Mouse (Mus musculus): ENCODE results near the gene Phtf2. TPM values are rescaled to one million over a fixed set of nuclear protein-coding genes. Genes with fewer than 3 reads are reported as not detected.
"Not testable (repeated sequence)": the region's sequence is repeated elsewhere in the genome, so short reads cannot be mapped to it uniquely, and the experiment has no call there.

Phtf2 gene
- total RNA-seq, 4 experiments from 2014 or later: 14.1 to 16.6 (median 15.0) TPM

- no peak for DNase-seq (ENCODE audit: low spot score in 2 of 2)
Measured at GRCm38 (mm10) chr5:20865193-20865755, 16.6 kb downstream of the Phtf2 start.

- no peak for DNase-seq (ENCODE audit: low spot score in 2 of 2)
Measured at GRCm38 (mm10) chr5:20864216-20864969, 17.5 kb downstream of the Phtf2 start.

- DNase-seq (ENCODE audit: low spot score in 2 of 2): no peak
Measured at GRCm38 (mm10) chr5:20861901-20862300, 20.0 kb downstream of the Phtf2 start.

- DNase-seq (ENCODE audit: low spot score in 2 of 2): no peak
Measured at GRCm38 (mm10) chr5:20860565-20860964, 21.4 kb downstream of the Phtf2 start.

DNA sequence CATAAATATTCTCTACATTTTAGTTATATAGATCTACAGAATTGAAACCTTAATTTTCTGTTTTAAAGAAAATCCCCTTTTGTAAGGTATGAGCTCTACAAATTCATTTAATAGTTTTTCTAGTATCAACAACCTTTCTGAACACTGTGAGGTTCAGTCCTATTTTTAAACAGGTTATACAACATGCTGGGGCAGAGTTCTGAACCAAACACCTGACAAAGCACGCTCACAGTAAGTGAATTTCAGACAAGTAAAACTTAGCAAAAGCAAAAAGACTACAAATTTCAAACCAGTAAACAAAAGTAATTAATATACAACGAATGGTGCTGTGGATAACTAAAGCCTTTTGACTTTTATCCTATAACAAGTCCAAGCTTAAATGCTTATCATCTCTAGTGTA, 23.5 kb downstream of the Phtf2 start:
- no peak for DNase-seq (ENCODE audit: low spot score in 2 of 2)

- DNase-seq (ENCODE audit: low spot score in 2 of 2): no peak
Measured at GRCm38 (mm10) chr5:20855066-20855465, 26.9 kb downstream of the Phtf2 start.

DNA sequence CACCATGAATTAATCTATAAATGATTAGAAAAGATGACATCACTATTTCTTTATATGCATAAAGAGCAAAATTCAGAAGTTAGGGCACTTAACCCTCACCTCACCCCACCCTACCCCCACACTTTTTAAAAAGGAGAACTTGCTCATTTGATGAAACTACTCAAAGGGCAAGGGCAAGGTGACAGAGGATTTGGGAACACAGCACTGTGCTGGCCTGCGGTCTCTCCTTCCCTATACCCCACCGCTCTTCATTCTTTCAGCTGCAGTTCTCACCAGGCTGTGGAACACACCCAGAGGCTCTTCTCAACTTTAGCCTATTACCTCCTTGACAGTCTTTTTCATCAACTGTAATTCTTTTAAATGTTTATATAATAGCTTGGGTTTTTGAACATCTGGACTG, 34.9 kb downstream of the Phtf2 start:
- DNase-seq (ENCODE audit: low spot score in 2 of 2): no peak

DNA sequence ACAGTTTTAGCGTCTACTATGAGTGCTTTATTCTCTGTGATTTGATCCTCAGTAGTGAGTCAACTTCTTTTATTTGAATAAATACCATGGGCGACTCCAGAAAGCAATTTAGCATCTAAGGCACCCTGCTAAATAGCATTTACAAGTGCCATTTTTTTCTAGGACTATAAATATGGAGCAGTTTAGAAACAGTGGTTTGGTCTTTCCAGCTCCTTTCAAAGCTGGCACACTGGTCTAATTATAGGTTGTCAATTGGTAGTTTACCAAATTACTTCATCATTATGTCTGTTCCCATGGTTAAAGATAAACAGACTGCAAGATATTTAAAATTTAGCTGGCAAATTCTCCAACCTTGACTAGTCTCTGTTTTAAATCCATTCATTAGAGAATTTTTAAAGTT, 38.1 kb downstream of the Phtf2 start:
- DNase-seq (ENCODE audit: low spot score in 2 of 2): no peak

DNA sequence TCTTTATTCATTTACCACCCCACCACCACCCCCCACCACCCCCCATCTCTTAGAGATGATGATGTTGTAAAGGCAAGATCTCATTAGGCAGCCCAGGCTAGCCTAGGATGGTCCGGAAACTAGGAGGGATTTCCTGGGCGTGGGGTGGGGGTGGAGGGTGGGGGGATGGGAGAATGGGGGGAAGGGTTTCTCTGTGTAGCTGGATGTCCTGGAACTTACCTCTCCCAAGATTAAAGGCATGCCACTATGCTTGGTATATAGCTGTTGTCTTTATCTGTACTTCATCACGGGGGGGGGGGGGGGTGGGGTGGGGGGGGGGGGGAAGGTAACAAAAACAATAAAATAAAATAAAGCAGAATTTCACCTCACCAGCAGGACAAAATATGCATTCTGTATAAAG, 38.5 kb downstream of the Phtf2 start:
- DNase-seq (ENCODE audit: low spot score in 2 of 2): no peak

GRCm38 (mm10) chr5:20837082-20837481, 44.8 kb downstream of the Phtf2 start:
- no peak for DNase-seq (ENCODE audit: low spot score in 2 of 2)

GRCm38 (mm10) chr5:20834399-20834798, 47.5 kb downstream of the Phtf2 start:
- DNase-seq (ENCODE audit: low spot score in 2 of 2): no peak

DNA sequence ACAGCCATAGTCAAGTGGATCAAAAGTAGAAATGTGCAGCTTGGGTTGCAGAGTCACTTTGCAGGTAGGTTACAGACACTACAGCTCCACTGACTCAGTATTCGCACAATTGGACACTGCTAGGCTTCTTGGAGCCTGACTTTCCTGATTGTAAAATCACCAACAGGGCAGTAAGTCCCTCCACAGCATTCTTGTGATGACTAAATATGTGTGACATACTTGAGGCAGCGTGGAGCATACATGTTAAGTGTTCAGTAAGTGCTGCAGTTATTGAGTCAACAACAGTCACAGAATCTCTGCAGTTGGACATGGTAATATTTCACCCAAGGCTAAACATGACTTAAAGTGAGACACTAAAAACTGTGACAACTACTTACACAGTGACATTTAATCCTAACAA, 50.5 kb downstream of the Phtf2 start:
- no peak for DNase-seq (ENCODE audit: low spot score in 2 of 2)

DNA sequence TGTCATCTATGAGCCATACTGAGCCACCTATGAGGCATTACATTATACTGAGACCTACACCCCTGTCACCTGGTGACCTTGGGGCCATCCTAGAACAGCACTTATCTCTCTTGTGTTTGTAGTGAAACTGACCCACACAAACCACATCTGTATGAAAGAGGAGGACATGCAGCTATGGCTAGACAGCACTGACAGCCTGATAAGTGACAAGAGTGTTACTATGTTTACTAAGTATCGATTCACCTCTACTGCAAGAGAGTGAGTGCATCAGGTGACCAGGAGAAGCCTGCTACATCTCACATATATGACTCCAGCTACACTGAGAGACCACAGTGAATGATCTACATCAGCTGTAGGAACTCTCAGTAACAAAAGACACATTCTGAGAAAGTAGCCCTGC, 51.2 kb downstream of the Phtf2 start:
- DNase-seq (ENCODE audit: low spot score in 2 of 2): no peak

DNA sequence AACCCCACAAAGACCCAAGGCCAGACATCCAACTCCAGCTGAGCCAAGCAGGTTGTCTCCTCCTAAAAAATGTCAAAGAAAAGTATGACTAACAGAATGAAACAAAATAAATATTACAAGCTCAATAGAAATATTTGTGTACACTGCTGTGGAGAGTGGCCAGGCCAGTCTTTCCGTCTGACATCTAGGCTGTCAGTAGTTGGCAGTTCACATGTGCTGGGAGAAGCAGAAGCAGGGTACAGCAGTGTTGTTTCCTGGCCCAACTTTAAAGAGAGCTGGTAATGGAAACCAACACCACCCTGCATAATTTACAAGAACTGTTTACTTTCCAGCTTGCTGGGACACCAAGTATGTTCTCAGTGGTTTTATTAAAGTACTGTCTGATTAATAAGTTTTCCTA, 60.3 kb downstream of the Phtf2 start:
- DNase-seq (ENCODE audit: low spot score in 2 of 2): no peak

DNA sequence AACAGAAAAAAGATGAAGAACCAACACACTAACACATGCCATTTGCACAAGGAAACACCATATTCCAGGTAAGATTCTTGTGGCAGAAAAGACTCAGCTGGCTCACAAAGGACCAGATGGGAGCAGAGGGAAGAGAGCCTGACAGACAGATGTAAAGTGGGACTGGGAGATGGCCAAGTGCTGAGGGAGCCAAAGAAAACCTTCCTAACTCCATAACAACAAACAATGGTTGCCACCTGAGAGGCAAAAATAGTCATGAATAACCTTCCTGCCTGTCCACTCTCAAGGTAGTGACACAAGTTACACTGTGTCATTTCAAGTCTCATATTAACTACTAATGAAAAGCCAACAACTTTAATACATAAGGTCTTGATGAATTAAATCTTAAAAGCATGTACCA, 60.8 kb downstream of the Phtf2 start:
- DNase-seq (ENCODE audit: low spot score in 2 of 2): no peak

- DNase-seq (ENCODE audit: low spot score in 2 of 2): no peak
Measured at GRCm38 (mm10) chr5:20815094-20815493, 66.8 kb downstream of the Phtf2 start.

DNA sequence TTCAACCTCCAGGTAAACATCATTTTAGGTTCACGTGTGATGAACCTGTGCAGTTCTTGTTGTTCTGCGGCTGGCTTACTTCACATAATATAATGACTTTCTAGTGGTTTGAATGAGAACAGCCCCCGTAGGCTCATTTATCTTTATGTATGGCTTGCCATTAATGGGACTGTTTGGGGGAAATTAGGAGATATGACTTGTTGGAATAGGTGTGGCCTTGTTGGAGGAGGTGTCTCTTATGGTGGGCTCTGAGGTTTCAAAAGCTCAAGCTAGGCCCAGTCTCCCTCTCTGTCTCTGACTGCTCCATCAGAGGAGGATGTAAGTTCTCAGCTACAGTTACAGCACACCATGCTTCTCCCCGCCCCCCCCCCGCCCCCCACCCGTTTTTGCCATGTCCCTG, 71.5 kb downstream of the Phtf2 start:
- DNase-seq (ENCODE audit: low spot score in 2 of 2): no peak

DNA sequence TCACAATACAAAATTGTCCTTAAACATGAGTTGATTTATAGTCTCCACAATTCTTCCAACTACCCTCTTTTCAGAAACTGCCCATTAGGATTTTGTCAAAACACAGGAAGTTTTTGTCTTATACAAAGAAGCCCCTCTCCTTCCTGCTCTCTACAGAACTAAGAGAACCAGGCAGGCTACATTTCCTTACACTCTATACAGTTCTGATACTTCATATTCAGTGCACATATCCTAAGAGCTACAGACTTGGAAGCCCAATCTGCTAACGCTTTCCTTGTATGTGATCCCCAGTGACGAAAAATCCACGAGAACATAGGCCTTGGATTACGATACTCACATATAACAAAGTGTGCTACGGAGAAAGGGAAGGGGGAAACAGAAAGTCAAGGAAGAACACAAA, 86.0 kb downstream of the Phtf2 start:
- no peak for DNase-seq (ENCODE audit: low spot score in 2 of 2)

DNA sequence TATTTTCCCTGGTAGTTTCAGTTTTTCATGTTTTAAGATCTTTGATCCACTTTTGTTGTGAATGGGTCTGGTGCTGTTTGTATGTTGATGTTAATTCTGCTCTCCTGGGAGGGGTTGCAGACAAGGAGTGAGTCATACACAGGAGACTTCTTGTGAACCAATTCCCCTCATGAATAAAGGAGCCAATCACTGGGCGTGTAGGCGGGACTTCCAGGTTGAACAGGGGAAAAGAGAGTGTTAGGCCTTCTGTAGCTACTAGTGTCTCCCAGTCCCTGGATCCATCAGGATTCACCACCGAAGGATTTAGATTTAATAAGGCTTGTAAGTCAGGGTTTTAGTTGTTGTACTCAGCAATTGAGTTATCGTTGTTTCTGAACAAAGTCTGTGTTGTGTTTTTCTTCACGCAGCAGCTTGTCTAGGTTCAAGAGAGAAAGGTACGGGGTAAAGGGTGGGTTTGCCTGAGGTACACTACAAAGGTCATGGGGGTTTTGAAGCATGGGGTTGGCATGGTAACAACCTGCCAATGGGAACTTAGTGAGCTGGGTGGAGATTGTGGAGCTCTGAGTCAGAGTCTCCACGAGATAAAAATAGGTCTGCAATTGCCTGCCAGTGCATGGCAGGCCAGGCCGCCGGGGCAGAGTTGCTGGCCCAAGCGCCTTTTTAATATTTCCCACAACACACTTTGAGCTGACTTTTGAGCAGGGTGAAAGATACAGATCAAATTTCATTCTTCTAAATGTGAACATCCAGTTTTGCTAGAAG, 90.0 kb downstream of the Phtf2 start:
- DNase-seq (ENCODE audit: low spot score in 2 of 2): no peak

- not testable (repeated sequence) for DNase-seq (ENCODE audit: low spot score in 2 of 2)
Measured at GRCm38 (mm10) chr5:20786471-20786870, 95.5 kb downstream of the Phtf2 start.

GRCm38 (mm10) chr5:20781116-20781515, 100.8 kb downstream of the Phtf2 start:
- DNase-seq (ENCODE audit: low spot score in 2 of 2): no peak

DNA sequence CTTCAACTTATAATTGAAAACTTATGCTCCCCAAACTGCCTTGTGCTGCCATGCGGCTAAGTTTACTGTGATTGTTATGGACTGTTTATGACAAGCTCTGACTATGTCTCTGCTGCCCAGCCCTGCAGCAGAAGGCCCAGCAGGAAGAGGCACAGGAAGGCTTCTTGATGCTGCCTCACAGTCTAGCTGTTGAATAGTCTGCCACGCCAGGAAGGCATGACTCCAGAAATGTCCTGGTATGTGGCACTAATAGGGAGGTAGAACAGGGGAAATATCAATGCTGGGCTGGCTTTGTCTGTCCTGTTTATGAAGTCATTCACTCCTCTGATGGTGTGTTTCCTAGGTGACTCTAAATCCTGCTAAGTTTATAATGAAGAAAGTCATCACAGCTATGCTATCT, 102.7 kb downstream of the Phtf2 start:
- DNase-seq (ENCODE audit: low spot score in 2 of 2): no peak

All from left cerebral cortex, adult 8-10 months (tissue).